Mouse (Mus musculus) B cell, adult 62 days (primary cell): Measurements from ENCODE around the gene S100a10. TPM values are rescaled to one million over a fixed set of nuclear protein-coding genes. Genes with fewer than 3 reads are reported as not detected.

Experiments used
- total RNA-seq: library from RNA; stranded (reverse); gene quantifications from 4 replicates; pipeline ENCODE4 v1.2.4, GENCODE M21; 2023

S100a10 gene
- total RNA-seq, result 168 to 198 TPM (median 184 TPM) in 4 replicates

GRCm38 (mm10) chr3:93554981-93555877 lies at the start of gene S100a10:
Gene S100a10, plus strand, starts transcription at chr3:93555080.

GRCm38 (mm10) chr3:93520330-93521193 lies 34.3 kb upstream of the S100a10 start, which contains the start of gene S100a11:
Gene S100a11, plus strand, starts transcription at chr3:93520488.

Other genes starting within 250 kb of the S100a10 start
- not detected in 4 replicates for gene Hrnr, start 235.3 kb upstream of the S100a10 start, total RNA-seq
- not detected in 4 replicates for gene Rptn, start 161.4 kb upstream of the S100a10 start, total RNA-seq
- gene Tchh, start 112.8 kb upstream of the S100a10 start, total RNA-seq, result not detected in 4 replicates
- gene Tchhl1, start 86.3 kb upstream of the S100a10 start, total RNA-seq, result not detected in 4 replicates
- gene S100a11, start 34.6 kb upstream of the S100a10 start, total RNA-seq, result 185 to 237 TPM (median 210 TPM) in 4 replicates
- not detected in 4 replicates for gene Tdpoz2, start 97.6 kb downstream of the S100a10 start, total RNA-seq
- not detected in 4 replicates for gene Tdpoz1, start 121.2 kb downstream of the S100a10 start, total RNA-seq
- not detected in 4 replicates for gene Gm37596, start 138.0 kb downstream of the S100a10 start, total RNA-seq
- gene Gm5773, start 217.9 kb downstream of the S100a10 start, total RNA-seq, result not detected in 4 replicates
- not detected in 4 replicates for gene Tdpoz4, start 241.3 kb downstream of the S100a10 start, total RNA-seq